Mouse (Mus musculus) G1E (cell line): ENCODE measurements around the gene 4931409K22Rik. TPM values are rescaled to one million over a fixed set of nuclear protein-coding genes. Genes with fewer than 3 reads are reported as not detected.

ENCODE experiments used
- ATAC-seq: 2 replicates; pipeline ENCODE4 v1.8.0; 2016; ENCODE audit warnings: mild to moderate bottlenecking; ENCODE audit not compliant: insufficient number of reproducible peaks, poor library complexity, low FRiP score, severe bottlenecking; ENCODE audit errors: extremely low read depth
- DNase-seq: peaks from one replicate; pipeline ENCODE4 v3.0.0; 2012; ENCODE audit warnings: low spot score
- H3K27me3 ChIP-seq: 2 replicates; pipeline ENCODE4 v1.6.1; 2012; ENCODE audit warnings: mild to moderate bottlenecking, low read length, inconsistent platforms; ENCODE audit not compliant: insufficient read depth
- H3K36me3 ChIP-seq: replicated peaks from 2 replicates; pipeline ENCODE3; 2012; ENCODE audit warnings: mild to moderate bottlenecking, inconsistent platforms
- H3K4me1 ChIP-seq: 2 replicates; pipeline ENCODE4 v1.6.1; 2012; ENCODE audit warnings: low read depth, low read length, inconsistent platforms, mixed read lengths; ENCODE audit not compliant: insufficient read depth
- H3K4me3 ChIP-seq: 2 replicates; pipeline ENCODE4 v1.5.1; 2012; ENCODE audit warnings: low read depth, mild to moderate bottlenecking, inconsistent platforms, low read length, moderate library complexity, mixed read lengths
- H3K9me3 ChIP-seq: replicated peaks from 2 replicates; pipeline ENCODE4 v1.6.1; 2012; ENCODE audit warnings: inconsistent platforms
- CTCF ChIP-seq: IDR thresholded peaks from 2 replicates; pipeline ENCODE4 v1.5.1; 2012; ENCODE audit warnings: low read depth, low read length, inconsistent platforms, mixed read lengths
- GATA1 ChIP-seq: IDR thresholded peaks from 2 replicates; pipeline ENCODE4 v1.6.1; 2012; ENCODE audit warnings: borderline replicate concordance, low read length, inconsistent platforms, mixed read lengths
- GATA2 ChIP-seq: IDR thresholded peaks from 2 replicates; pipeline ENCODE4 v1.6.1; 2012; ENCODE audit warnings: low read depth, low read length, inconsistent platforms, borderline replicate concordance
- POLR2AphosphoS5 ChIP-seq: IDR thresholded peaks from 2 replicates; pipeline ENCODE4 v1.6.1; 2012; ENCODE audit warnings: low read depth, low read length, inconsistent platforms; ENCODE audit not compliant: insufficient replicate concordance
- TAL1 ChIP-seq: conservative IDR thresholded peaks from 2 replicates; pipeline ENCODE4 v1.6.1; 2012; ENCODE audit warnings: low read depth, low read length, inconsistent platforms, mixed read lengths
- polyA plus RNA-seq: library from polyadenylated mRNA; stranded (reverse); fragments of >175 nt; gene quantifications from 2 replicates; pipeline ENCODE4 v1.2.3, GENCODE M21; 2012
- total RNA-seq, 2 experiments: library from RNA; stranded (forward) in 1 of 2; stranded (reverse) in 1 of 2; fragments of 200-1000 nt in 1 of 2; fragments of >200 nt in 1 of 2; fragmentation: Nextera tagmentation in 1 of 2; gene quantifications; 2 replicates each; pipeline ENCODE4 v1.2.3; 2014 to 2017

4931409K22Rik gene
- total and polyA plus RNA-seq, 3 experiments: not detected

DNA sequence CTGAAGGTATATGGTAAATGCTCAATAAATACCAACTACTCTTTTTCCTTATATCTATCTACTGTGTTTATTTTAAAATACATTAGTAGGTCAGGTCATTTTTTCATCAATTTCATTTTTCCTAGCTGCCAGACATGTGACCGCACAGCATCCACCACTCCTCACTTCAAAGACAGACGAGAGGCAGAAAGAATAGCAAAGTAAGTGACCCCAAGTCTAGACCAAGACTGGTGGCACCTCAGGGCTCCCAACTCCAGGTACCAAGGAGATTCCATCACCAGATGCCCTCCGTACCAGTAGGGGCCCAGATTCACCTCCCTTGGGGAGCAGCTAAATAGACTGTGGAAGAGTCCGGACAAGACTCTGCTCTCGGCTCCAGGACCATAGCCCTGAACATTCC, 37.7 kb upstream of the 4931409K22Rik start:
- DNase-seq (no peak), ATAC-seq (no peak)
- TF ChIP-seq TAL1 (no peak), CTCF (no peak), GATA1 (no peak), GATA2 (no peak), POLR2AphosphoS5 (no peak)
- Histone ChIP-seq H3K4me3 (no peak overlapping the region), H3K27me3 (peaks cover 21% of the 10 kb centered on the region), H3K4me1 (peaks cover 18% of the 10 kb centered on the region), H3K36me3 (peaks cover 63% of the 10 kb centered on the region), H3K9me3 (no peaks in the 10 kb centered on the region)

- Histone ChIP-seq H3K27me3 (peaks cover 17% of the 10 kb centered on the region), H3K4me3 (no peak overlapping the region), H3K36me3 (peaks cover 68% of the 10 kb centered on the region), H3K9me3 (no peaks in the 10 kb centered on the region), H3K4me1 (peaks cover 20% of the 10 kb centered on the region)
- TF ChIP-seq GATA2 (no peak), CTCF (no peak), TAL1 (no peak), POLR2AphosphoS5 (no peak), GATA1 (no peak)
- DNase-seq (no peak), ATAC-seq (no peak)
Observed at GRCm38 (mm10) chr5:24593928-24594327, 37.3 kb upstream of the 4931409K22Rik start.

- Histone ChIP-seq H3K9me3 (no peaks in the 10 kb centered on the region), H3K27me3 (peaks cover 11% of the 10 kb centered on the region), H3K36me3 (peaks cover 74% of the 10 kb centered on the region), H3K4me3 (no peak overlapping the region), H3K4me1 (peaks cover 17% of the 10 kb centered on the region)
- DNase-seq: no peak
- no peak for TF ChIP-seq TAL1
- no peak for TF ChIP-seq CTCF
- no peak for TF ChIP-seq POLR2AphosphoS5
- TF ChIP-seq GATA1: no peak
- no peak for TF ChIP-seq GATA2
- no peak for ATAC-seq
Observed at GRCm38 (mm10) chr5:24593230-24593629, 36.6 kb upstream of the 4931409K22Rik start.

GRCm38 (mm10) chr5:24592471-24593160, 36.0 kb upstream of the 4931409K22Rik start:
- Histone ChIP-seq H3K9me3 (no peaks in the 10 kb centered on the region), H3K27me3 (peaks cover 6% of the 10 kb centered on the region; the same call in 1 of the 2 replicates), H3K4me3 (no peak overlapping the region), H3K36me3 (peaks cover 79% of the 10 kb centered on the region), H3K4me1 (peaks cover 21% of the 10 kb centered on the region)
- ATAC-seq (no peak), DNase-seq (no peak)
- no peak for TF ChIP-seq TAL1
- no peak for TF ChIP-seq POLR2AphosphoS5
- TF ChIP-seq CTCF: no peak
- TF ChIP-seq GATA1: no peak
- TF ChIP-seq GATA2: no peak

GRCm38 (mm10) chr5:24591796-24592470, 35.3 kb upstream of the 4931409K22Rik start:
- TF ChIP-seq POLR2AphosphoS5 (no peak), TAL1 (no peak), GATA1 (no peak), CTCF (no peak), GATA2 (no peak)
- ATAC-seq: no peak
- Histone ChIP-seq H3K4me1 (peaks cover 25% of the 10 kb centered on the region), H3K9me3 (no peaks in the 10 kb centered on the region), H3K36me3 (peaks cover 79% of the 10 kb centered on the region), H3K27me3 (peaks cover 8% of the 10 kb centered on the region; the same call in 1 of the 2 replicates), H3K4me3 (no peak overlapping the region)
- no peak for DNase-seq

- Histone ChIP-seq H3K4me3 (no peak overlapping the region), H3K4me1 (peaks cover 22% of the 10 kb centered on the region), H3K9me3 (no peaks in the 10 kb centered on the region), H3K27me3 (peaks cover 15% of the 10 kb centered on the region; the same call in 1 of the 2 replicates), H3K36me3 (peaks cover 79% of the 10 kb centered on the region)
- DNase-seq (no peak), ATAC-seq (no peak)
- no peak for TF ChIP-seq GATA1
- no peak for TF ChIP-seq GATA2
- TF ChIP-seq CTCF: no peak
Observed at GRCm38 (mm10) chr5:24591268-24591721, 34.7 kb upstream of the 4931409K22Rik start.
